Mouse (Mus musculus) neural tube, embryonic 11.5 days (tissue): ENCODE measurements around the gene Ubd. TPM values are rescaled to one million over a fixed set of nuclear protein-coding genes. Genes with fewer than 3 reads are reported as not detected.

ENCODE experiments used
- ATAC-seq: fragments of 200-750 bp; cut with Nextera tagmentation; 2 replicates; pipeline ENCODE4 v1.8.0; 2017; ENCODE audit warnings: moderate number of reproducible peaks, mild to moderate bottlenecking, moderate TSS enrichment, moderate library complexity; ENCODE audit not compliant: insufficient read depth, low FRiP score, low TSS enrichment
- DNase-seq: peaks from one replicate; pipeline ENCODE4 v3.0.0-alpha.2; 2015; ENCODE audit warnings: low spot score
- H3K27ac ChIP-seq: fragments of 300-500 bp; sonication (generic); 2 replicates; pipeline ENCODE4 v1.5.1; 2014; ENCODE audit warnings: low read depth, mild to moderate bottlenecking, low read length
- H3K27me3 ChIP-seq: fragments of 300-500 bp; sonication (generic); 2 replicates; pipeline ENCODE4 v1.6.1; 2014; ENCODE audit warnings: mild to moderate bottlenecking, low read length, mixed read lengths; ENCODE audit not compliant: control insufficient read depth, insufficient read depth
- H3K36me3 ChIP-seq: fragments of 300-500 bp; sonication (generic); 2 replicates; pipeline ENCODE4 v1.6.1; 2014; ENCODE audit warnings: mild to moderate bottlenecking, low read length, moderate library complexity, mixed read lengths; ENCODE audit not compliant: control insufficient read depth, insufficient read depth
- H3K4me1 ChIP-seq: fragments of 300-500 bp; sonication (generic); 2 replicates; pipeline ENCODE4 v1.6.1; 2014; ENCODE audit warnings: low read length, mixed read lengths; ENCODE audit not compliant: control insufficient read depth, insufficient read depth
- H3K4me2 ChIP-seq: fragments of 300-500 bp; sonication (generic); 2 replicates; pipeline ENCODE4 v1.6.1; 2014; ENCODE audit warnings: low read depth, mild to moderate bottlenecking, moderate library complexity
- H3K4me3 ChIP-seq: fragments of 300-500 bp; sonication (generic); 2 replicates; pipeline ENCODE4 v1.5.1; 2014; ENCODE audit warnings: low read depth, low read length
- H3K9ac ChIP-seq: fragments of 300-500 bp; sonication (generic); 2 replicates; pipeline ENCODE4 v1.6.1; 2014; ENCODE audit warnings: mild to moderate bottlenecking, low read length
- H3K9me3 ChIP-seq: fragments of 300-500 bp; sonication (generic); 2 replicates; pipeline ENCODE4 v1.6.1; 2016; ENCODE audit warnings: low read length; ENCODE audit not compliant: control insufficient read depth
- WGBS: fragments of 180-500 bp; shearing (Covaris S2); extraction: QIAGEN DNeasy Blood & Tissue Kit; methylation state at CpG from one replicate; pipeline ENCODE4 v1.1.7; 2014; 5-methylcytosine and 5-hydroxymethylcytosine counted together
- polyA plus RNA-seq: library from polyadenylated mRNA; unstranded; fragments of >200 nt; fragmentation: Nextera tagmentation; extraction: Ambion mirVana; gene quantifications from 2 replicates; pipeline ENCODE4 v1.2.1, GENCODE M21; 2014

Gene Ubd
- polyA plus RNA-seq, 1 experiment from 2014 or later = not detected

- no peak for ATAC-seq
- Histone ChIP-seq H3K27ac (no peak overlapping the region), H3K4me3 (no peak overlapping the region), H3K36me3 (no peaks in the 10 kb centered on the region), H3K4me1 (no peaks in the 10 kb centered on the region), H3K4me2 (no peak overlapping the region), H3K9me3 (no peaks in the 10 kb centered on the region), H3K9ac (no peak overlapping the region), H3K27me3 (no peaks in the 10 kb centered on the region)
- WGBS = 65% methylated on average over 3 of the region's 3 CpGs
- DNase-seq = no peak
Observed at GRCm38 (mm10) chr17:37242198-37242597, 48.5 kb downstream of the Ubd start.

Other genes starting within 250 kb of the Ubd start
- gene Ppp1r11, start 242.2 kb upstream of the Ubd start, polyA plus RNA-seq = 151 and 162 TPM in 2 replicates
- 84.7 and 90.2 TPM in 2 replicates for gene Znrd1, start 235.3 kb upstream of the Ubd start, polyA plus RNA-seq
- gene Znrd1as, start 235.3 kb upstream of the Ubd start, polyA plus RNA-seq = 7.8 and 8.1 TPM in 2 replicates
- gene 2410137M14Rik, start 212.7 kb upstream of the Ubd start, polyA plus RNA-seq = not detected in 2 replicates
- gene H2-M5, start 204.4 kb upstream of the Ubd start, polyA plus RNA-seq = 0.59 and 1.1 TPM in 2 replicates
- 128 and 135 TPM in 2 replicates for gene Zfp57, start 192.7 kb upstream of the Ubd start, polyA plus RNA-seq
- 0.23 and 0.40 TPM in 2 replicates for gene Mog, start 170.5 kb upstream of the Ubd start, polyA plus RNA-seq
- 21.3 and 22.7 TPM in 2 replicates for gene Gabbr1, start 147.9 kb upstream of the Ubd start, polyA plus RNA-seq
- not detected in 2 replicates for gene Olfr90, start 105.4 kb upstream of the Ubd start, polyA plus RNA-seq
- not detected in 2 replicates for gene Olfr91, start 95.6 kb upstream of the Ubd start, polyA plus RNA-seq
- gene Olfr92, start 73.8 kb upstream of the Ubd start, polyA plus RNA-seq = not detected in 2 replicates
- gene Olfr93, start 32.4 kb upstream of the Ubd start, polyA plus RNA-seq = not detected in 2 replicates
- not detected in 2 replicates for gene Olfr94, start 7.1 kb downstream of the Ubd start, polyA plus RNA-seq
- gene Olfr95, start 19.2 kb downstream of the Ubd start, polyA plus RNA-seq = not detected in 2 replicates
- gene Olfr96, start 26.3 kb downstream of the Ubd start, polyA plus RNA-seq = not detected in 2 replicates
- gene Olfr97, start 43.4 kb downstream of the Ubd start, polyA plus RNA-seq = not detected in 2 replicates
- gene Olfr98, start 69.9 kb downstream of the Ubd start, polyA plus RNA-seq = not detected in 2 replicates
- gene H2-M3, start 76.3 kb downstream of the Ubd start, polyA plus RNA-seq = 0.66 and 0.89 TPM in 2 replicates
- not detected in 2 replicates for gene Olfr99, start 89.6 kb downstream of the Ubd start, polyA plus RNA-seq
- not detected in 2 replicates for gene Olfr101, start 110.4 kb downstream of the Ubd start, polyA plus RNA-seq
- not detected in 2 replicates for gene Olfr102, start 123.2 kb downstream of the Ubd start, polyA plus RNA-seq
- not detected in 2 replicates for gene Olfr103, start 145.8 kb downstream of the Ubd start, polyA plus RNA-seq
- not detected in 2 replicates for gene Olfr104-ps, start 165.7 kb downstream of the Ubd start, polyA plus RNA-seq
- gene Olfr105-ps, start 185.1 kb downstream of the Ubd start, polyA plus RNA-seq = not detected in 2 replicates
- not detected in 2 replicates for gene Olfr106-ps, start 196.5 kb downstream of the Ubd start, polyA plus RNA-seq
- gene Olfr107, start 205.3 kb downstream of the Ubd start, polyA plus RNA-seq = not detected in 2 replicates